Mouse (Mus musculus) forebrain, embryonic 11.5 days (tissue): ENCODE data around the gene Cdkl5. TPM values are rescaled to one million over a fixed set of nuclear protein-coding genes. Genes with fewer than 3 reads are reported as not detected.
A peak's percentile ranks its signal among the peaks of the same experiment; 100 is the strongest.
"Not testable (repeated sequence)": the region's sequence is repeated elsewhere in the genome, so short reads cannot be mapped to it uniquely, and the experiment has no call there.

ENCODE experiments used
- ATAC-seq: fragments of 200-750 bp; cut with Nextera tagmentation; replicated peaks from 2 replicates; pipeline ENCODE4 v1.8.0; 2017; ENCODE audit warnings: moderate TSS enrichment; ENCODE audit not compliant: low FRiP score
- DNase-seq: peaks from one replicate; pipeline ENCODE4 v3.0.0-alpha.2; 2017; ENCODE audit warnings: low spot score
- H3K27ac ChIP-seq: fragments of 300-500 bp; sonication (generic); 2 replicates; pipeline ENCODE4 v1.5.1; 2014; ENCODE audit warnings: low read depth, low read length
- H3K27me3 ChIP-seq: fragments of 300-500 bp; sonication (generic); 2 replicates; pipeline ENCODE4 v1.6.1; 2014; ENCODE audit warnings: mild to moderate bottlenecking, low read length, mixed read lengths; ENCODE audit not compliant: control insufficient read depth, insufficient read depth
- H3K36me3 ChIP-seq: fragments of 300-500 bp; sonication (generic); 2 replicates; pipeline ENCODE4 v1.6.1; 2014; ENCODE audit warnings: mild to moderate bottlenecking, low read length, moderate library complexity, mixed read lengths; ENCODE audit not compliant: control insufficient read depth, insufficient read depth
- H3K4me1 ChIP-seq: fragments of 300-500 bp; sonication (generic); replicated peaks from 2 replicates; pipeline ENCODE4 v1.6.1; 2014; ENCODE audit warnings: low read length, mixed read lengths; ENCODE audit not compliant: control insufficient read depth, insufficient read depth
- H3K4me2 ChIP-seq: fragments of 300-500 bp; sonication (generic); 2 replicates; pipeline ENCODE4 v1.6.1; 2014; ENCODE audit warnings: low read depth, mild to moderate bottlenecking, low read length, moderate library complexity, mixed read lengths; ENCODE audit not compliant: severe bottlenecking
- H3K4me3 ChIP-seq: fragments of 300-500 bp; sonication (generic); 2 replicates; pipeline ENCODE4 v1.5.1; 2014; ENCODE audit warnings: low read depth, low read length
- H3K9ac ChIP-seq: fragments of 300-500 bp; sonication (generic); 2 replicates; pipeline ENCODE4 v1.6.1; 2014; ENCODE audit warnings: low read length
- H3K9me3 ChIP-seq: fragments of 300-500 bp; sonication (generic); 2 replicates; pipeline ENCODE4 v1.6.1; 2016; ENCODE audit warnings: low read length, mixed read lengths; ENCODE audit not compliant: control insufficient read depth
- WGBS: fragments of 180-500 bp; shearing (Covaris S2); extraction: QIAGEN DNeasy Blood & Tissue Kit; methylation state at CpG from one replicate; pipeline ENCODE4 v1.1.7; 2014; 5-methylcytosine and 5-hydroxymethylcytosine counted together
- polyA plus RNA-seq: library from polyadenylated mRNA; unstranded; fragments of >200 nt; fragmentation: Nextera tagmentation; extraction: Ambion mirVana; gene quantifications from 2 replicates; pipeline ENCODE4 v1.2.1, GENCODE M21; 2014

The Cdkl5 gene
- polyA plus RNA-seq, 1 experiment from 2014 or later: 4.7 TPM

GRCm38 (mm10) chrX:160794920-160795319, 199.6 kb downstream of the Cdkl5 start:
- Histone ChIP-seq H3K9ac (no peak overlapping the region), H3K4me3 (no peak overlapping the region), H3K27me3 (peaks cover 12% of the 10 kb centered on the region; the same call in 1 of the 2 replicates), H3K4me2 (no peak overlapping the region), H3K9me3 (no peaks in the 10 kb centered on the region), H3K27ac (no peak overlapping the region), H3K36me3 (no peaks in the 10 kb centered on the region), H3K4me1 (no peaks in the 10 kb centered on the region)
- WGBS: 71% methylated on average over 4 of the region's 4 CpGs
- ATAC-seq (no peak), DNase-seq (no peak)

- Histone ChIP-seq H3K27me3 (peaks cover 3% of the 10 kb centered on the region; the same call in 1 of the 2 replicates), H3K9me3 (no peaks in the 10 kb centered on the region), H3K27ac (no peak overlapping the region), H3K36me3 (no peaks in the 10 kb centered on the region), H3K4me1 (no peaks in the 10 kb centered on the region), H3K4me3 (no peak overlapping the region), H3K9ac (no peak overlapping the region), H3K4me2 (no peak overlapping the region)
- DNase-seq: no peak
- ATAC-seq: no peak
- 82% methylated on average over 5 of the region's 5 CpGs for WGBS
Observed at GRCm38 (mm10) chrX:160782276-160782675, 212.2 kb downstream of the Cdkl5 start.

- WGBS: 35% methylated on average over 1 of the region's 1 CpGs
- H3K4me3 ChIP-seq: no peak overlapping the region
- peaks cover 7% of the 10 kb centered on the region for H3K27me3 ChIP-seq
- ATAC-seq (no peak), DNase-seq (no peak)
- H3K4me1 ChIP-seq: no peaks in the 10 kb centered on the region
- no peak overlapping the region for H3K9ac ChIP-seq
- H3K27ac ChIP-seq: no peak overlapping the region
- H3K9me3 ChIP-seq: no peaks in the 10 kb centered on the region
- no peaks in the 10 kb centered on the region for H3K36me3 ChIP-seq
- no peak overlapping the region for H3K4me2 ChIP-seq
Observed at GRCm38 (mm10) chrX:160773033-160773432, 221.5 kb downstream of the Cdkl5 start.

- not testable (repeated sequence) for H3K4me1 ChIP-seq, H3K36me3 ChIP-seq, DNase-seq, H3K9me3 ChIP-seq, H3K4me2 ChIP-seq, H3K4me3 ChIP-seq, H3K9ac ChIP-seq, ATAC-seq, H3K27ac ChIP-seq
- H3K27me3 ChIP-seq: peaks cover 13% of the 10 kb centered on the region
- WGBS: 80% methylated on average over 4 of the region's 5 CpGs
Observed at GRCm38 (mm10) chrX:160769622-160770021, 224.9 kb downstream of the Cdkl5 start.

- 85% methylated on average over 2 of the region's 2 CpGs for WGBS
- Histone ChIP-seq H3K27ac (no peak within 1 kb of the TSS), H3K4me1 (no peaks in the 10 kb centered on the region), H3K4me3 (no peak within 1 kb of the TSS), H3K4me2 (no peak within 1 kb of the TSS), H3K27me3 (peaks cover 10% of the 10 kb centered on the region), H3K9ac (no peak within 1 kb of the TSS), H3K9me3 (no peaks in the 10 kb centered on the region), H3K36me3 (no peaks in the 10 kb centered on the region)
- ATAC-seq (no peak), DNase-seq (no peak)
Observed at GRCm38 (mm10) chrX:160767713-160768112, 226.8 kb downstream of the Cdkl5 start, which contains the start of gene Rs1. Gene Rs1, plus strand, starts transcription at chrX:160768013.

GRCm38 (mm10) chrX:160766233-160766616, 228.3 kb downstream of the Cdkl5 start:
- ATAC-seq: peak; percentile 88
- WGBS: 24% methylated on average over 15 of the region's 15 CpGs
- Histone ChIP-seq H3K4me2 (peak overlapping the region; percentile 40), H3K27me3 (peaks cover 10% of the 10 kb centered on the region), H3K36me3 (no peaks in the 10 kb centered on the region), H3K27ac (no peak overlapping the region), H3K4me3 (peak overlapping the region; percentile 41), H3K9ac (peak overlapping the region; percentile 37; the same call in 1 of the 2 replicates), H3K9me3 (no peaks in the 10 kb centered on the region), H3K4me1 (no peaks in the 10 kb centered on the region)
- no peak for DNase-seq

GRCm38 (mm10) chrX:160765389-160766232, 228.9 kb downstream of the Cdkl5 start:
- peak overlapping the region; percentile 39; the same call in 1 of the 2 replicates for H3K9ac ChIP-seq
- 29% methylated on average over 30 of the region's 30 CpGs for WGBS

GRCm38 (mm10) chrX:160750808-160751207, 243.7 kb downstream of the Cdkl5 start:
- no peaks in the 10 kb centered on the region for H3K9me3 ChIP-seq
- no peak for ATAC-seq
- H3K4me3 ChIP-seq: no peak overlapping the region
- 93% methylated on average over 8 of the region's 8 CpGs for WGBS
- H3K27ac ChIP-seq: no peak overlapping the region
- H3K36me3 ChIP-seq: no peaks in the 10 kb centered on the region
- no peak for DNase-seq
- H3K4me2 ChIP-seq: no peak overlapping the region
- H3K4me1 ChIP-seq: no peaks in the 10 kb centered on the region
- no peak overlapping the region for H3K9ac ChIP-seq
- peaks cover 6% of the 10 kb centered on the region for H3K27me3 ChIP-seq

More at GRCm38 (mm10) chrX:160765389-160766232, 228.9 kb downstream of the Cdkl5 start:
- Histone ChIP-seq H3K9me3 (no peaks in the 10 kb centered on the region), H3K4me3 (peak overlapping the region; percentile 41), H3K4me1 (no peaks in the 10 kb centered on the region), H3K27me3 (peaks cover 8% of the 10 kb centered on the region), H3K4me2 (peak overlapping the region; percentile 40), H3K36me3 (no peaks in the 10 kb centered on the region), H3K27ac (no peak overlapping the region)
- ATAC-seq (peak; percentile 96), DNase-seq (peak; percentile 91)
